Mouse (Mus musculus) erythroblast, embryonic 14.5 days (primary cell): ENCODE measurements around the gene Acat2. TPM values are rescaled to one million over a fixed set of nuclear protein-coding genes. Genes with fewer than 3 reads are reported as not detected.

Source experiments
- H3K27me3 ChIP-seq: 2 replicates; pipeline ENCODE4 v1.6.1; 2012; ENCODE audit warnings: inconsistent platforms; ENCODE audit not compliant: control insufficient read depth
- H3K36me3 ChIP-seq: 2 replicates; pipeline ENCODE4 v1.6.1; 2012; ENCODE audit warnings: mild to moderate bottlenecking, inconsistent platforms; ENCODE audit not compliant: control insufficient read depth
- H3K4me1 ChIP-seq: 2 replicates; pipeline ENCODE4 v1.6.1; 2012; ENCODE audit warnings: inconsistent platforms; ENCODE audit not compliant: control insufficient read depth
- H3K4me3 ChIP-seq: replicated peaks from 2 replicates; pipeline ENCODE3; 2012; ENCODE audit warnings: moderate library complexity, mild to moderate bottlenecking, inconsistent platforms
- H3K9me3 ChIP-seq: 2 replicates; pipeline ENCODE4 v1.6.1; 2012; ENCODE audit warnings: low read length, inconsistent platforms, mixed read lengths; ENCODE audit not compliant: control insufficient read depth
- GATA1 ChIP-seq: IDR thresholded peaks from 2 replicates; pipeline ENCODE4 v1.6.1; 2012; ENCODE audit warnings: low read length, inconsistent platforms, mixed read lengths
- TAL1 ChIP-seq: IDR thresholded peaks from 3 replicates; pipeline ENCODE4 v1.6.1; 2012; ENCODE audit warnings: low read length, inconsistent platforms, mixed read lengths
- polyA plus RNA-seq: library from polyadenylated mRNA; stranded (reverse); fragments of >175 nt; gene quantifications from 2 replicates; pipeline ENCODE4 v1.2.3, GENCODE M21; 2012

Acat2 gene
- polyA plus RNA-seq, 1 experiment: 0.38 TPM

- TF ChIP-seq TAL1: no peak
- no peak for TF ChIP-seq GATA1
- Histone ChIP-seq H3K36me3 (peaks cover 55% of the 10 kb centered on the region), H3K4me1 (no peaks in the 10 kb centered on the region), H3K27me3 (no peaks in the 10 kb centered on the region), H3K9me3 (no peaks in the 10 kb centered on the region), H3K4me3 (no peak overlapping the region)
Observed at GRCm38 (mm10) chr17:12897674-12898073, 62.9 kb downstream of the Acat2 start.

Other genes with a start within 250 kb of the Acat2 start
- 0.21 and 0.26 TPM in 2 replicates for gene Igf2r, start 191.1 kb downstream of the Acat2 start, polyA plus RNA-seq
- not detected in 2 replicates for gene Mas1, start 92.6 kb downstream of the Acat2 start, polyA plus RNA-seq
- gene Mrgprh, start 84.7 kb downstream of the Acat2 start, polyA plus RNA-seq: not detected in 2 replicates
- gene Pnldc1, start 50.5 kb downstream of the Acat2 start, polyA plus RNA-seq: 0.02 and 0.06 TPM in 2 replicates
- 2.7 and 2.9 TPM in 2 replicates for gene Tcp1, start 45.0 kb downstream of the Acat2 start, polyA plus RNA-seq
- 3.9 and 6.6 TPM in 2 replicates for gene Mrpl18, start 44.4 kb downstream of the Acat2 start, polyA plus RNA-seq
- 0.18 TPM in 1 of 2 replicates, not detected in the other for gene Acat3, start 20.1 kb downstream of the Acat2 start, polyA plus RNA-seq
- gene Wtap, start 33.4 kb upstream of the Acat2 start, polyA plus RNA-seq: 0.81 and 0.91 TPM in 2 replicates
- gene Sod2, start 46.1 kb upstream of the Acat2 start, polyA plus RNA-seq: 30.9 and 38.6 TPM in 2 replicates
- not detected in 2 replicates for gene Gpr31b, start 91.5 kb upstream of the Acat2 start, polyA plus RNA-seq
- gene Tcp10b, start 100.4 kb upstream of the Acat2 start, polyA plus RNA-seq: not detected in 2 replicates
- not detected in 2 replicates for gene Unc93a, start 171.1 kb upstream of the Acat2 start, polyA plus RNA-seq